20 mouse cellular contexts compared by ENCODE assay signal in genomic region chr11:93612071-93612470, GRCm38 (mm10).
DNase-seq lines count a peak whose midpoint lies in the region; TF ChIP-seq lines count a peak whose summit lies in the region.
"Had no signal": no experiment of that assay in that cellular context is flagged by ENCODE, and none has a peak within 500 bp of the region (broad histone marks: within the 10 kb centered on the region; RNA-seq: fewer than 3 reads in every experiment).

No protein-coding gene starts in this region.

- intact Hi-C loops in left cerebral cortex, postnatal 4 days (cut with DNase I), result no loop called here
- intact Hi-C loops in left cerebral cortex, adult 2 months (cut with DNase I), result no loop called here

- no peaks in the 10 kb centered on the region for H3K36me3 ChIP-seq in thymus, adult 2 months (ENCODE audit: control insufficient read depth, insufficient read depth, low read length)
- H3K36me3 ChIP-seq: embryonic facial prominence, embryonic 15.5 days; forebrain, embryonic 10.5 days; heart, embryonic 13.5 days; intestine, embryonic 15.5 days had no signal

- TF ChIP-seq CTCF in left cerebral cortex, adult 2 months (IDR thresholded peaks at IDR 0.05), result no peak
- no peak for TF ChIP-seq CTCF in lung, adult 2 months (IDR thresholded peaks at IDR 0.05; ENCODE audit: insufficient read depth, low read length)
- TF ChIP-seq CTCF in thymus, adult 2 months (IDR thresholded peaks at IDR 0.05; ENCODE audit: borderline replicate concordance, control insufficient read depth, extremely low read depth, insufficient read depth, low read length, poor library complexity), result no peak

- peak; percentile 11 for DNase-seq in left cerebral cortex, postnatal 4 days
- DNase-seq in left cerebral cortex, adult 2 months (ENCODE audit: extremely low spot score in 1 of 2, low spot score in 2 of 2), result no peak
- DNase-seq in cerebellum, adult 8-10 months, result peak; percentile 50
- DNase-seq in cerebellum, postnatal 14 days, result peak; percentile 62 to 78
- DNase-seq in lung, adult 2 months, result no peak
- no peak for DNase-seq in gastrocnemius, postnatal 25 days
- no peak for DNase-seq in thymus, adult 2 months
- DNase-seq: adrenal gland, postnatal 14 days; embryo, embryonic 11 days; gastrocnemius, adult 2 months; gastrocnemius, postnatal 36 days; heart, adult 11 months; kidney, adult 8-10 months had no signal

- TF ChIP-seq POLR2A in lung, adult 2 months (IDR thresholded peaks at IDR 0.05; ENCODE audit: borderline replicate concordance, extremely low read depth, low read depth, low read length), result no peak
- TF ChIP-seq POLR2A in thymus, adult 2 months (IDR thresholded peaks at IDR 0.05; ENCODE audit: control insufficient read depth, extremely low read depth, insufficient read depth, low read length, poor library complexity), result no peak

- no peak overlapping the region for H3K27ac ChIP-seq in left cerebral cortex, adult 2 months
- H3K27ac ChIP-seq in thymus, adult 2 months (ENCODE audit: control insufficient read depth, insufficient read depth, low read length), result no peak overlapping the region
- H3K27ac ChIP-seq: embryonic facial prominence, embryonic 15.5 days; forebrain, embryonic 10.5 days; gastrocnemius, adult 2 months; heart, embryonic 13.5 days; hindbrain, embryonic 14.5 days; intestine, embryonic 15.5 days had no signal

- no peaks in the 10 kb centered on the region for H3K27me3 ChIP-seq in thymus, adult 2 months (ENCODE audit: control insufficient read depth, insufficient read depth, low read length)
- H3K27me3 ChIP-seq: embryonic facial prominence, embryonic 15.5 days; intestine, embryonic 15.5 days; Patski had no signal

- WGBS in lung, adult 2 months, result 81% methylated on average over 4 of the region's 4 CpGs
- WGBS in thymus, adult 2 months, result 85% methylated on average over 4 of the region's 4 CpGs

- H3K4me1 ChIP-seq in lung, adult 2 months (ENCODE audit: control insufficient read depth, insufficient read depth, low read length), result no peaks in the 10 kb centered on the region
- no peaks in the 10 kb centered on the region for H3K4me1 ChIP-seq in thymus, adult 2 months (replicated peaks; ENCODE audit: control insufficient read depth, insufficient read depth, low read length)
- H3K4me1 ChIP-seq: embryonic facial prominence, embryonic 15.5 days; heart, embryonic 13.5 days; intestine, embryonic 15.5 days had no signal

- no peak overlapping the region for H3K4me3 ChIP-seq in left cerebral cortex, adult 2 months
- H3K4me3 ChIP-seq in lung, adult 2 months (replicated peaks; ENCODE audit: extremely low read depth, low read depth, low read length), result no peak overlapping the region
- no peak overlapping the region for H3K4me3 ChIP-seq in thymus, adult 2 months (ENCODE audit: control insufficient read depth, insufficient read depth, low read length)
- H3K4me3 ChIP-seq: embryonic facial prominence, embryonic 15.5 days; erythroblast, embryonic 14.5 days; forebrain, embryonic 10.5 days; gastrocnemius, adult 2 months; heart, embryonic 13.5 days; intestine, embryonic 15.5 days had no signal

Comparison
In these comparisons a context has a peak if more than half of its experiments do, and no peak if none do; other contexts are left out.
1. DNase-seq: peak in left cerebral cortex, postnatal 4 days (single experiment), cerebellum, adult 8-10 months (single experiment) and cerebellum, postnatal 14 days (2 of 2); none in left cerebral cortex, adult 2 months (0 of 2), lung, adult 2 months (single experiment), gastrocnemius, postnatal 25 days (single experiment) and thymus, adult 2 months (single experiment).